Mouse (Mus musculus) kidney, postnatal 0 days (tissue): ENCODE measurements around the gene Ccdc12. TPM values are rescaled to one million over a fixed set of nuclear protein-coding genes. Genes with fewer than 3 reads are reported as not detected.

Experiments used
- ATAC-seq: fragments of 200-750 bp; cut with Nextera tagmentation; replicated peaks from 2 replicates; pipeline ENCODE4 v1.8.0; 2017; ENCODE audit warnings: low read depth, moderate number of reproducible peaks, moderate TSS enrichment, moderate library complexity; ENCODE audit not compliant: low FRiP score
- DNase-seq: peaks from one replicate; pipeline ENCODE4 v3.0.0-alpha.2; 2016; ENCODE audit warnings: low spot score
- H3K27ac ChIP-seq: fragments of 300-500 bp; sonication (generic); 2 replicates; pipeline ENCODE4 v1.5.1; 2014; ENCODE audit warnings: mild to moderate bottlenecking
- H3K27me3 ChIP-seq: fragments of 300-500 bp; sonication (generic); 2 replicates; pipeline ENCODE4 v1.6.1; 2014; ENCODE audit warnings: low read length, mixed read lengths; ENCODE audit not compliant: insufficient read depth
- H3K36me3 ChIP-seq: fragments of 300-500 bp; sonication (generic); 2 replicates; pipeline ENCODE4 v1.6.1; 2014; ENCODE audit warnings: low read length, mixed read lengths; ENCODE audit not compliant: insufficient read depth
- H3K4me1 ChIP-seq: fragments of 300-500 bp; sonication (generic); replicated peaks from 2 replicates; pipeline ENCODE4 v1.6.1; 2014; ENCODE audit warnings: antibody characterized with exemption, low read length, mixed read lengths; ENCODE audit not compliant: insufficient read depth
- H3K4me2 ChIP-seq: fragments of 300-500 bp; sonication (generic); 2 replicates; pipeline ENCODE4 v1.6.1; 2014; ENCODE audit warnings: mild to moderate bottlenecking, low read length, moderate library complexity, mixed read lengths
- H3K4me3 ChIP-seq: fragments of 300-500 bp; sonication (generic); replicated peaks from 2 replicates; pipeline ENCODE4 v1.5.1; 2014; ENCODE audit warnings: low read depth, low read length
- H3K9ac ChIP-seq: fragments of 300-500 bp; sonication (generic); 2 replicates; pipeline ENCODE4 v1.6.1; 2014; ENCODE audit warnings: low read depth, low read length
- H3K9me3 ChIP-seq: fragments of 300-500 bp; sonication (generic); replicated peaks from 2 replicates; pipeline ENCODE4 v1.6.1; 2016; ENCODE audit warnings: low read length, inconsistent platforms, mixed read lengths
- CTCF ChIP-seq: IDR thresholded peaks from 2 replicates; pipeline ENCODE4 v1.5.1; 2016; ENCODE audit warnings: antibody characterized with exemption, low read depth, mild to moderate bottlenecking, moderate library complexity
- WGBS: fragments of 180-500 bp; shearing (Covaris S2); extraction: QIAGEN DNeasy Blood & Tissue Kit; methylation state at CpG from one replicate; pipeline ENCODE4 v1.1.7; 2014; 5-methylcytosine and 5-hydroxymethylcytosine counted together
- polyA plus RNA-seq: library from polyadenylated mRNA; unstranded; fragments of >200 nt; fragmentation: Nextera tagmentation; extraction: Ambion mirVana; gene quantifications from 2 replicates; pipeline ENCODE4 v1.2.1, GENCODE M21; 2015

Gene Ccdc12
- polyA plus RNA-seq, 1 experiment from 2014 or later = 154 TPM

GRCm38 (mm10) chr9:110642812-110643524, 13.3 kb upstream of the Ccdc12 start:
- WGBS = 18% methylated on average over 5 of the region's 5 CpGs
- Histone ChIP-seq H3K27me3 (no peaks in the 10 kb centered on the region), H3K4me3 (no peak overlapping the region), H3K27ac (peak overlapping the region; percentile 47; the same call in 1 of the 2 replicates), H3K4me1 (no peaks in the 10 kb centered on the region), H3K9me3 (no peaks in the 10 kb centered on the region), H3K4me2 (no peak overlapping the region), H3K9ac (no peak overlapping the region), H3K36me3 (peaks cover 7% of the 10 kb centered on the region)
- ATAC-seq (peak; percentile 38; the same call in 1 of the 2 replicates), DNase-seq (no peak)
- no peak for TF ChIP-seq CTCF

- no peak overlapping the region for H3K27ac ChIP-seq
- H3K4me2 ChIP-seq = no peak overlapping the region
- H3K27me3 ChIP-seq = no peaks in the 10 kb centered on the region
- 43% methylated on average over 9 of the region's 9 CpGs for WGBS
- peak; percentile 52 for ATAC-seq
- TF ChIP-seq CTCF = no peak
- H3K4me3 ChIP-seq = no peak overlapping the region
- no peaks in the 10 kb centered on the region for H3K4me1 ChIP-seq
- no peaks in the 10 kb centered on the region for H3K9me3 ChIP-seq
- H3K9ac ChIP-seq = no peak overlapping the region
- peak; percentile 35 for DNase-seq
- H3K36me3 ChIP-seq = no peaks in the 10 kb centered on the region
Measured at GRCm38 (mm10) chr9:110643787-110644186, 12.5 kb upstream of the Ccdc12 start.

- Histone ChIP-seq H3K9ac (no peak overlapping the region), H3K4me3 (no peak overlapping the region), H3K36me3 (no peaks in the 10 kb centered on the region), H3K27ac (no peak overlapping the region; the same call in 1 of the 2 replicates), H3K4me1 (no peaks in the 10 kb centered on the region), H3K4me2 (no peak overlapping the region), H3K9me3 (no peaks in the 10 kb centered on the region), H3K27me3 (no peaks in the 10 kb centered on the region)
- TF ChIP-seq CTCF = no peak
- WGBS = 65% methylated on average over 10 of the region's 10 CpGs
- no peak for DNase-seq
- ATAC-seq = 0 out of 2 replicates have a peak, but pooled peaks have one; percentile 11
Measured at GRCm38 (mm10) chr9:110644295-110644694, 12.0 kb upstream of the Ccdc12 start.

- Histone ChIP-seq H3K27me3 (no peaks in the 10 kb centered on the region), H3K4me1 (no peaks in the 10 kb centered on the region), H3K36me3 (no peaks in the 10 kb centered on the region), H3K27ac (no peak overlapping the region), H3K9ac (no peak overlapping the region), H3K4me3 (no peak overlapping the region), H3K9me3 (no peaks in the 10 kb centered on the region), H3K4me2 (no peak overlapping the region)
- WGBS = 72% methylated on average over 9 of the region's 9 CpGs
- TF ChIP-seq CTCF = no peak
- ATAC-seq = no peak
- DNase-seq = no peak
Measured at GRCm38 (mm10) chr9:110645219-110645618, 11.1 kb upstream of the Ccdc12 start.

GRCm38 (mm10) chr9:110649775-110650174, 6.5 kb upstream of the Ccdc12 start:
- H3K9me3 ChIP-seq = no peaks in the 10 kb centered on the region
- no peak for TF ChIP-seq CTCF
- no peak overlapping the region for H3K4me3 ChIP-seq
- DNase-seq = no peak
- H3K4me1 ChIP-seq = peaks cover 17% of the 10 kb centered on the region
- H3K27me3 ChIP-seq = no peaks in the 10 kb centered on the region
- H3K27ac ChIP-seq = no peak overlapping the region
- H3K9ac ChIP-seq = no peak overlapping the region
- no peaks in the 10 kb centered on the region for H3K36me3 ChIP-seq
- no peak overlapping the region for H3K4me2 ChIP-seq
- ATAC-seq = no peak

GRCm38 (mm10) chr9:110651931-110652722, 4.2 kb upstream of the Ccdc12 start:
- ATAC-seq = no peak
- WGBS = 31% methylated on average over 13 of the region's 13 CpGs
- peak overlapping the region; percentile 90 for H3K4me2 ChIP-seq
- no peaks in the 10 kb centered on the region for H3K36me3 ChIP-seq
- DNase-seq = peak; percentile 75
- peak overlapping the region; percentile 32; the same call in 1 of the 2 replicates for H3K9ac ChIP-seq
- peaks cover 17% of the 10 kb centered on the region for H3K4me1 ChIP-seq
- H3K27me3 ChIP-seq = no peaks in the 10 kb centered on the region
- peak overlapping the region; percentile 8; the same call in 1 of the 2 replicates for H3K4me3 ChIP-seq
- H3K27ac ChIP-seq = peak overlapping the region; percentile 3; the same call in 1 of the 2 replicates
- no peaks in the 10 kb centered on the region for H3K9me3 ChIP-seq
- peak; percentile 64 for TF ChIP-seq CTCF
